Mouse (Mus musculus) kidney, postnatal 0 days (tissue): ENCODE data around the gene B230217C12Rik. TPM values are rescaled to one million over a fixed set of nuclear protein-coding genes. Genes with fewer than 3 reads are reported as not detected.

ENCODE experiments used
- ATAC-seq: fragments of 200-750 bp; cut with Nextera tagmentation; replicated peaks from 2 replicates; pipeline ENCODE4 v1.8.0; 2017; ENCODE audit warnings: low read depth, moderate number of reproducible peaks, moderate TSS enrichment, moderate library complexity; ENCODE audit not compliant: low FRiP score
- DNase-seq: peaks from one replicate; pipeline ENCODE4 v3.0.0-alpha.2; 2016; ENCODE audit warnings: low spot score
- H3K27ac ChIP-seq: fragments of 300-500 bp; sonication (generic); 2 replicates; pipeline ENCODE4 v1.5.1; 2014; ENCODE audit warnings: mild to moderate bottlenecking
- H3K27me3 ChIP-seq: fragments of 300-500 bp; sonication (generic); 2 replicates; pipeline ENCODE4 v1.6.1; 2014; ENCODE audit warnings: low read length, mixed read lengths; ENCODE audit not compliant: insufficient read depth
- H3K36me3 ChIP-seq: fragments of 300-500 bp; sonication (generic); 2 replicates; pipeline ENCODE4 v1.6.1; 2014; ENCODE audit warnings: low read length, mixed read lengths; ENCODE audit not compliant: insufficient read depth
- H3K4me1 ChIP-seq: fragments of 300-500 bp; sonication (generic); replicated peaks from 2 replicates; pipeline ENCODE4 v1.6.1; 2014; ENCODE audit warnings: antibody characterized with exemption, low read length, mixed read lengths; ENCODE audit not compliant: insufficient read depth
- H3K4me2 ChIP-seq: fragments of 300-500 bp; sonication (generic); 2 replicates; pipeline ENCODE4 v1.6.1; 2014; ENCODE audit warnings: mild to moderate bottlenecking, low read length, moderate library complexity, mixed read lengths
- H3K4me3 ChIP-seq: fragments of 300-500 bp; sonication (generic); replicated peaks from 2 replicates; pipeline ENCODE4 v1.5.1; 2014; ENCODE audit warnings: low read depth, low read length
- H3K9ac ChIP-seq: fragments of 300-500 bp; sonication (generic); 2 replicates; pipeline ENCODE4 v1.6.1; 2014; ENCODE audit warnings: low read depth, low read length
- H3K9me3 ChIP-seq: fragments of 300-500 bp; sonication (generic); replicated peaks from 2 replicates; pipeline ENCODE4 v1.6.1; 2016; ENCODE audit warnings: low read length, inconsistent platforms, mixed read lengths
- CTCF ChIP-seq: IDR thresholded peaks from 2 replicates; pipeline ENCODE4 v1.5.1; 2016; ENCODE audit warnings: antibody characterized with exemption, low read depth, mild to moderate bottlenecking, moderate library complexity
- WGBS: fragments of 180-500 bp; shearing (Covaris S2); extraction: QIAGEN DNeasy Blood & Tissue Kit; methylation state at CpG from one replicate; pipeline ENCODE4 v1.1.7; 2014; 5-methylcytosine and 5-hydroxymethylcytosine counted together
- polyA plus RNA-seq: library from polyadenylated mRNA; unstranded; fragments of >200 nt; fragmentation: Nextera tagmentation; extraction: Ambion mirVana; gene quantifications from 2 replicates; pipeline ENCODE4 v1.2.1, GENCODE M21; 2015

The B230217C12Rik gene
- polyA plus RNA-seq, 1 experiment from 2014 or later: 5.6 TPM

DNA sequence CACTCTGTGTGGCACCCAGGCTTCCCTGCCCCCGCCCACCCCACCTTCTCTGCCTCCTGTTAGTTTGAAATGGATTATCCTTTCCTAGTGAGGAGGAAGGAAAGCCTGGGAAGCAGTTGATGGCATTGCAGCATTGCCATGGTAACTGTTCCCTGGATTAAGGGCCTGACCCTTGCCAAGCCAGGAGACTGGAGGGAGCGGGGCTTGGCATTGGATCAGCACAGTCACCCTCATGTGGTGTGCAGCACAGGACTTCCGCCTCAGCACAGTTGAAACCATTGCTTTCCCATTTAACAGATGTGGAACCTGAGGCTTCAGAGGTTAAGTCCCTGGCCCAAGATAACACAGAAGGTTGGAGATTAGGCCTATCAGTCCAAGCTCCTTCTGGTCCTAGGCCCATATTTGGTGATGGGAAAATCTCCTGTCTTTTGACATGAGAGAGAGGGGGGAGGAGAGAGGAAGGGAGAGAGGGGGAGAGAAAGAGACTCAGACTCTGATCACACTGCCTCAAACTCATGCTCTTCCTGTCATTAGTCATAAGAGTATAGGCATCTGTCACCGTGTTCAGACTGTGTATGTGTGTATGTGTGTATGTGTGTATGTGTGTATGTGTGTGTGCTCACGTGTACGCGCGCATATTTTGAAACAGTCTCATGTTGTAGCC, 19.0 kb upstream of the B230217C12Rik start:
- ATAC-seq (no peak), DNase-seq (no peak)
- peak overlapping the region; percentile 31; the same call in 1 of the 2 replicates for H3K27ac ChIP-seq
- H3K9me3 ChIP-seq: no peaks in the 10 kb centered on the region
- whole genome bisulfite sequencing: 90% methylated on average over 8 of the region's 8 CpGs
- H3K4me1 ChIP-seq: peaks cover 21% of the 10 kb centered on the region
- no peak overlapping the region for H3K9ac ChIP-seq
- no peak overlapping the region for H3K4me3 ChIP-seq
- peaks cover 30% of the 10 kb centered on the region; the same call in 1 of the 2 replicates for H3K36me3 ChIP-seq
- TF ChIP-seq CTCF: no peak
- H3K27me3 ChIP-seq: no peaks in the 10 kb centered on the region
- no peak overlapping the region for H3K4me2 ChIP-seq

DNA sequence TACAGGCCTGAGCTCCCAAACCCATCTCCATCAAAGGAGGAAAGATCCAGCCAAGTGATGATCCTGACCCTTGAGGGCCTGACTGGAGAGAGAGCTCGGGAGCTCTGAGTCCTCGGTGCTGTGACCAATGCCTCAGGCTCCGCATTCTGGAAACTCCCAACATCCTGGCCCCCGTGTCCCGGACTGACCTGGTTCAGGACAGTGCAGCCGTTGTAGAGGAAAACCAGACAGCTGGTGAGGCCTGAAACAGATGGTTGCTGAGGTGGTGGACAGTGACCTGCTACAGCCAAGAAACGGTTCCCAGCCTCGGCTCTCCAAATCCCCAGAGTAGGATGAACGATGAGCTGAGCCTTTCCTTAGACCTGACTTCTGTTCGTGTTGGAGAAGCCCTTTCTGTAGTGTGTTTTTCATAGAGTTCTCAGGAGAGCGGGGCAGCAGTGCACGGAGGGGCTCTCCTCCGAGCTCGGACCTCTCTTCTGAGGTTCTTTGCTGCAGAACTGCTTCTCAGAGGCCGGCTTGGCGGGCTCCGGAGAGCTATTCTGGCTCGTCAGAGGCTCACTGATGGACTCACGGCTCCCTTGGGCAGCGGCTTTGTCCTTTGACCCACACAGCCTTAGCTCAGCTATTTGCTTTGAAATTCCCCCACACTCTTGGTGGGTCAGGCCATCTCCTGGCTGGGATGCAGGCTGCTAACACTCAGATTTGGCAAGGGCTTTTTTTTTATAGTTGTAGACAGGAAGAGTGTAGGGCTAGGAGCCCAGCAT, 17.6 kb upstream of the B230217C12Rik start:
- Histone ChIP-seq H3K27ac (peak overlapping the region; percentile 54; the same call in 1 of the 2 replicates), H3K9me3 (no peaks in the 10 kb centered on the region), H3K36me3 (peaks cover 41% of the 10 kb centered on the region), H3K4me2 (no peak overlapping the region), H3K4me1 (peaks cover 7% of the 10 kb centered on the region), H3K9ac (no peak overlapping the region), H3K4me3 (no peak overlapping the region), H3K27me3 (no peaks in the 10 kb centered on the region)
- WGBS: 52% methylated on average over 20 of the region's 20 CpGs
- 0 out of 2 replicates have a peak, but pooled peaks have one; percentile 3 for TF ChIP-seq CTCF
- ATAC-seq (no peak; the same call in 1 of the 2 replicates), DNase-seq (peak; percentile 62)

DNA sequence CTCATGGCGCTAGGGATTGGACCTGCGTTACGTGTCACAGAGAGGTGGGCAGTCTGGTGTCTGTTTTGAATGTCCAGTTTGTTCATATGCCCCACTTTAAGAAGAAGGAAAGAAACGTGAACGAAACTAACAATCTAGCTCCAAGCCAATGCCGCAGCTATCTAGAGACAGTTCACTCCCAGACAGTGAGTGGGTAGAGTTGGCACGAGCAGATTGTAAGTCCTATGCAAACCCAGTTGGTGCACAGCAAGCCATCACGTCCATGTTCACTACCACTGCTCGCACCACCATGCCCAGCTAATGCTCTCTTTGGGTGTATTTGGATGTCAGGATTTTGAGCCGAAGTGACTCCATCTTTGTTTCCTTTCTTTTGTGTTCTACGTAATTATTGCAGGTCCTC, 16.4 kb upstream of the B230217C12Rik start:
- no peak for ATAC-seq

GRCm38 (mm10) chr11:97824895-97825294, 15.7 kb upstream of the B230217C12Rik start:
- DNase-seq: no peak
- no peak for TF ChIP-seq CTCF
- Histone ChIP-seq H3K9ac (no peak overlapping the region), H3K4me3 (no peak overlapping the region), H3K27me3 (no peaks in the 10 kb centered on the region), H3K4me1 (no peaks in the 10 kb centered on the region), H3K9me3 (no peaks in the 10 kb centered on the region), H3K36me3 (peaks cover 38% of the 10 kb centered on the region; the same call in 1 of the 2 replicates), H3K27ac (no peak overlapping the region; the same call in 1 of the 2 replicates), H3K4me2 (no peak overlapping the region)
- WGBS: 43% methylated on average over 6 of the region's 6 CpGs
- ATAC-seq: no peak

More for the DNA sequence above, 16.4 kb upstream of the B230217C12Rik start:
- H3K9me3 ChIP-seq: no peaks in the 10 kb centered on the region
- H3K9ac ChIP-seq: no peak overlapping the region
- H3K27me3 ChIP-seq: no peaks in the 10 kb centered on the region
- WGBS: 95% methylated on average over 11 of the region's 11 CpGs
- H3K27ac ChIP-seq: no peak overlapping the region
- no peak for TF ChIP-seq CTCF
- H3K4me2 ChIP-seq: no peak overlapping the region
- H3K4me1 ChIP-seq: no peaks in the 10 kb centered on the region
- no peak overlapping the region for H3K4me3 ChIP-seq
- DNase-seq: no peak
- peaks cover 38% of the 10 kb centered on the region; the same call in 1 of the 2 replicates for H3K36me3 ChIP-seq

GRCm38 (mm10) chr11:97825295-97825694, 15.3 kb upstream of the B230217C12Rik start:
- no peaks in the 10 kb centered on the region for H3K27me3 ChIP-seq
- no peak overlapping the region; the same call in 1 of the 2 replicates for H3K27ac ChIP-seq
- no peak overlapping the region for H3K4me2 ChIP-seq
- no peak overlapping the region for H3K4me3 ChIP-seq
- H3K9ac ChIP-seq: no peak overlapping the region
- WGBS: 65% methylated on average over 10 of the region's 10 CpGs
- no peak for ATAC-seq
- H3K9me3 ChIP-seq: no peaks in the 10 kb centered on the region
- DNase-seq: no peak
- no peaks in the 10 kb centered on the region for H3K4me1 ChIP-seq
- TF ChIP-seq CTCF: no peak
- H3K36me3 ChIP-seq: peaks cover 38% of the 10 kb centered on the region; the same call in 1 of the 2 replicates

DNA sequence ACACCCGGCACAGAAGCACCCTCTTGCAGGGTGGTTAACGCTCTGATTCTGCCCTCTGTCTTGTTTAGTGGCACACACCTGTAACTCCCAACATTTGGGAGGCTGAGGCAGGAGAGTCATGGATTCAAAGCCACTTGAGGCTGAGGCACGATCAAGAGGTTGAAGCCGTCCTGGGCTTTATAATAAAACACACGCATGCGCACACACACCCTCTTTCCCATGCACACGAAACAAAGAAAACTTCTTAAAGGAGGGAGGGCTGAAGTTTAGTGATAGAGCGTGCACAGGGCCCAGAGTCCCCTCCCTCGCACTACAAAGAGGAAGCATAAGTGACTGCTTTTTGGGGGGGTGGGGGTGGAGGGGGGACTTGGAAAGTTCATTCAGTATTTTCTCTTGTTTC, 14.6 kb upstream of the B230217C12Rik start:
- no peak overlapping the region for H3K27ac ChIP-seq
- H3K9ac ChIP-seq: no peak overlapping the region
- TF ChIP-seq CTCF: no peak
- H3K9me3 ChIP-seq: no peaks in the 10 kb centered on the region
- no peak for DNase-seq
- WGBS: 80% methylated on average over 9 of the region's 9 CpGs
- no peak for ATAC-seq
- no peak overlapping the region for H3K4me3 ChIP-seq
- no peaks in the 10 kb centered on the region for H3K4me1 ChIP-seq
- no peak overlapping the region for H3K4me2 ChIP-seq
- H3K36me3 ChIP-seq: peaks cover 38% of the 10 kb centered on the region; the same call in 1 of the 2 replicates
- H3K27me3 ChIP-seq: no peaks in the 10 kb centered on the region
